Mouse (Mus musculus): ENCODE measurements at regions not wholly inside any gene's neighbourhood (a gene's known extent, or its start where the extent isn't known, plus 50 kb on each side); places are given as distances from the start of the nearest gene placed in this dataset.

GRCm38 (mm10) chr16:97297140-97297539, 59.4 kb upstream of the Bace2 start:
- Histone ChIP-seq H3K27me3 (ENCODE audit: control insufficient read depth, insufficient read depth, insufficient read length) (no peaks in the 10 kb centered on the region), H3K4me3 (no peak overlapping the region), H3ac (ENCODE audit: control insufficient read depth, insufficient read length) (no peak overlapping the region), H3K4me2 (ENCODE audit: low read depth) (no peak overlapping the region), H3K79me2 (ENCODE audit: control insufficient read depth, insufficient read depth) (no peaks in the 10 kb centered on the region), H3K36me3 (ENCODE audit: control insufficient read depth, insufficient read depth) (no peaks in the 10 kb centered on the region)
- TF ChIP-seq MYOD1 (IDR thresholded peaks at IDR 0.05; ENCODE audit: control insufficient read depth in 1 of 3, insufficient read length in 2 of 3, low read depth in 2 of 3), result no peak
- TF ChIP-seq TCF12 (IDR thresholded peaks at IDR 0.05; ENCODE audit: insufficient read depth, poor library complexity, severe bottlenecking), result no peak
- no peak for TF ChIP-seq POLR2AphosphoS2 (IDR thresholded peaks at IDR 0.05; ENCODE audit: insufficient read length, low read depth)
- no peak for TF ChIP-seq MYOG (IDR thresholded peaks at IDR 0.05; ENCODE audit: control insufficient read depth in 1 of 3, insufficient read depth in 1 of 3, insufficient read length in 2 of 3, low read depth in 2 of 3)
- TF ChIP-seq CEBPB (IDR thresholded peaks at IDR 0.05; ENCODE audit: insufficient read depth, poor library complexity, severe bottlenecking), result no peak
- no peak for TF ChIP-seq REST (IDR thresholded peaks at IDR 0.05; ENCODE audit: insufficient read depth, insufficient read length)
- TF ChIP-seq SRF (IDR thresholded peaks at IDR 0.05; ENCODE audit: control insufficient read depth, insufficient read length, low read depth), result no peak
- no peak for TF ChIP-seq E2F4 (IDR thresholded peaks at IDR 0.05; ENCODE audit: insufficient read depth)
- TF ChIP-seq POLR2A (IDR thresholded peaks at IDR 0.05; ENCODE audit: insufficient read length, low read depth), result no peak
- TF ChIP-seq USF1 (IDR thresholded peaks at IDR 0.05; ENCODE audit: low read depth), result no peak
- no peak for TF ChIP-seq MAX (IDR thresholded peaks at IDR 0.05; ENCODE audit: low read depth)
- no peak for TF ChIP-seq TCF3 (IDR thresholded peaks at IDR 0.05; ENCODE audit: insufficient read length, low read depth)

DNA sequence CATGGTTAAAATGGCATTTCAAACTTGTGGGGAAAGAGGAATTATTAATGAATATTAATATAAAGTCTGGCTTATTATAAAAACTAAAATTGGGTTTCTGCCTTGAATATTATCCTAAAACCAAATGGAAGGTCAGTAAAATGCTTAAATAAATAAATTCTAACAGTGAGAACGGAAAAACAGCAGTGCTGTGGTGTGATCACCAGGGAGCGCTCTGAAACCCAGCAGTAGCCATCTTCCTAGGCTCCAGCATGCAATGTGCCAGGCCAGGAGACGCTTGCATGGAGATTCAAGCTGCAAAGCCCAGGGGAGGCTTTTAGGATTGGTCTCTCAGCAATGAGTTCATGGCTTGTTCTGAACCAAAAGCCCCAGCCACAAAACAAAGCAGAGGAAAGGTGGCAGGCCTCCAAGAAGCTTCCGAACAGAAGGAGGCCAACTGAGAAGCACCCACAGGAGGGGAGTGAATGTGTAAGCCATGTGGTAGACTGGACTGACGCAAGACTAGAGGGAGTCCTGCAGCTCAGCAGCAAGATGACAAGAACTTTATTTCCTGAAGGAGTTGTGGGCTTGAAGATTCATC, 52.3 kb upstream of the Bace2 start:
- H3ac ChIP-seq (ENCODE audit: control insufficient read depth, insufficient read length), result no peak overlapping the region
- H3K4me2 ChIP-seq (ENCODE audit: low read depth), result no peak overlapping the region
- TF ChIP-seq TCF3 (IDR thresholded peaks at IDR 0.05; ENCODE audit: insufficient read length, low read depth) (no peak), SRF (IDR thresholded peaks at IDR 0.05; ENCODE audit: control insufficient read depth, insufficient read length, low read depth) (no peak), MYOD1 (IDR thresholded peaks at IDR 0.05; ENCODE audit: control insufficient read depth in 1 of 3, insufficient read length in 2 of 3, low read depth in 2 of 3) (no peak), CEBPB (IDR thresholded peaks at IDR 0.05; ENCODE audit: insufficient read depth, poor library complexity, severe bottlenecking) (no peak), POLR2A (IDR thresholded peaks at IDR 0.05; ENCODE audit: insufficient read length, low read depth) (no peak), MYOG (IDR thresholded peaks at IDR 0.05; ENCODE audit: control insufficient read depth in 1 of 3, insufficient read depth in 1 of 3, insufficient read length in 2 of 3, low read depth in 2 of 3) (no peak), POLR2AphosphoS2 (IDR thresholded peaks at IDR 0.05; ENCODE audit: insufficient read length, low read depth) (no peak), MAX (IDR thresholded peaks at IDR 0.05; ENCODE audit: low read depth) (no peak), TCF12 (IDR thresholded peaks at IDR 0.05; ENCODE audit: insufficient read depth, poor library complexity, severe bottlenecking) (no peak), REST (IDR thresholded peaks at IDR 0.05; ENCODE audit: insufficient read depth, insufficient read length) (no peak), E2F4 (IDR thresholded peaks at IDR 0.05; ENCODE audit: insufficient read depth) (no peak), USF1 (IDR thresholded peaks at IDR 0.05; ENCODE audit: low read depth) (no peak)
- no peaks in the 10 kb centered on the region for H3K79me2 ChIP-seq (ENCODE audit: control insufficient read depth, insufficient read depth)
- H3K36me3 ChIP-seq (ENCODE audit: control insufficient read depth, insufficient read depth), result no peaks in the 10 kb centered on the region
- no peak overlapping the region for H3K4me3 ChIP-seq
- no peaks in the 10 kb centered on the region for H3K27me3 ChIP-seq (ENCODE audit: control insufficient read depth, insufficient read depth, insufficient read length)
